Comparison of ENCODE assay signal across 8 mouse cellular contexts in genomic region chr15:8169266-8169746, GRCm38 (mm10). TPM values are rescaled to one million over a fixed set of nuclear protein-coding genes. Genes with fewer than 3 reads are reported as not detected.
DNase-seq lines count a peak whose midpoint lies in the region; ATAC-seq and TF ChIP-seq lines count a peak whose summit lies in the region.

No protein-coding gene starts in this region.

- ATAC-seq in embryonic facial prominence, embryonic 14.5 days (ENCODE audit: low read depth), result peak; percentile 76
- ATAC-seq in limb, embryonic 12.5 days (ENCODE audit: insufficient number of reproducible peaks, insufficient read depth, low FRiP score, low TSS enrichment, low read depth), result peak; percentile 80
- ATAC-seq in neural tube, embryonic 14.5 days (ENCODE audit: low read depth), result peak; percentile 77

- WGBS in embryonic facial prominence, embryonic 14.5 days, result under 1% methylated on average over 21 of the region's 25 CpGs
- under 1% methylated on average over 24 of the region's 25 CpGs for WGBS in limb, embryonic 12.5 days
- WGBS in neural tube, embryonic 14.5 days, result under 1% methylated on average over 25 of the region's 25 CpGs

- peak overlapping the region; percentile 97 for H3K27ac ChIP-seq in layer of hippocampus, adult 2 months
- H3K27ac ChIP-seq in embryonic facial prominence, embryonic 14.5 days (replicated peaks; ENCODE audit: low read depth, low read length), result peak overlapping the region; percentile 77
- peak overlapping the region; percentile 90 for H3K27ac ChIP-seq in limb, embryonic 12.5 days
- peak overlapping the region; percentile 93 for H3K27ac ChIP-seq in neural tube, embryonic 14.5 days (ENCODE audit: low read depth, low read length)

- peaks cover 5% of the 10 kb centered on the region; the same call in 1 of the 2 replicates for H3K4me1 ChIP-seq in embryonic facial prominence, embryonic 14.5 days (ENCODE audit: control insufficient read depth, insufficient read depth, low read length)
- peaks cover 6% of the 10 kb centered on the region for H3K4me1 ChIP-seq in limb, embryonic 12.5 days (replicated peaks)
- H3K4me1 ChIP-seq in neural tube, embryonic 14.5 days (ENCODE audit: control insufficient read depth, insufficient read depth, low read length), result no peaks in the 10 kb centered on the region; the same call in 1 of the 2 replicates

- TF ChIP-seq CTCF in layer of hippocampus, adult 2 months (conservative IDR thresholded peaks at IDR 0.05), result no peak

- peak overlapping the region; percentile 94 for H3K9ac ChIP-seq in embryonic facial prominence, embryonic 14.5 days (ENCODE audit: low read depth, low read length)
- peak overlapping the region; percentile 88 for H3K9ac ChIP-seq in limb, embryonic 12.5 days (replicated peaks)
- peak overlapping the region; percentile 96 for H3K9ac ChIP-seq in neural tube, embryonic 14.5 days (replicated peaks; ENCODE audit: low read depth, low read length)

- peak; percentile 13 to 48 for DNase-seq in layer of hippocampus, adult 2 months (ENCODE audit: low spot score in 2 of 2)
- no peak for DNase-seq in layer of hippocampus, adult 11-12 months (ENCODE audit: low spot score)
- DNase-seq in NIH3T3 (ENCODE audit: low read depth), result peak; percentile 53
- DNase-seq in embryonic facial prominence, embryonic 14.5 days (ENCODE audit: low spot score), result peak; percentile 41
- no peak for DNase-seq in urinary bladder, postnatal 10 days (ENCODE audit: low spot score)
- DNase-seq in ovary, postnatal 10 days (ENCODE audit: low spot score), result no peak

- no peaks in the 10 kb centered on the region for H3K27me3 ChIP-seq in embryonic facial prominence, embryonic 14.5 days (replicated peaks; ENCODE audit: control insufficient read depth, insufficient read depth, low read length)
- H3K27me3 ChIP-seq in limb, embryonic 12.5 days, result no peaks in the 10 kb centered on the region
- no peaks in the 10 kb centered on the region for H3K27me3 ChIP-seq in neural tube, embryonic 14.5 days (ENCODE audit: control insufficient read depth, insufficient read depth, low read length)

- H3K4me2 ChIP-seq in embryonic facial prominence, embryonic 14.5 days (ENCODE audit: low read depth, low read length), result peak overlapping the region; percentile 65
- peak overlapping the region; percentile 59 for H3K4me2 ChIP-seq in limb, embryonic 12.5 days
- H3K4me2 ChIP-seq in neural tube, embryonic 14.5 days (ENCODE audit: low read depth, low read length), result peak overlapping the region; percentile 58

- H3K36me3 ChIP-seq in embryonic facial prominence, embryonic 14.5 days (ENCODE audit: control insufficient read depth, insufficient read depth, low read length), result peaks cover 20% of the 10 kb centered on the region
- peaks cover 24% of the 10 kb centered on the region for H3K36me3 ChIP-seq in limb, embryonic 12.5 days
- H3K36me3 ChIP-seq in neural tube, embryonic 14.5 days (ENCODE audit: control insufficient read depth, insufficient read depth, low read length), result peaks cover 4% of the 10 kb centered on the region; the same call in 1 of the 2 replicates

- peak overlapping the region; percentile 100 for H3K4me3 ChIP-seq in layer of hippocampus, adult 2 months
- peak overlapping the region; percentile 98 for H3K4me3 ChIP-seq in embryonic facial prominence, embryonic 14.5 days (ENCODE audit: low read depth, low read length)
- H3K4me3 ChIP-seq in limb, embryonic 12.5 days (replicated peaks), result peak overlapping the region; percentile 67
- H3K4me3 ChIP-seq in neural tube, embryonic 14.5 days (ENCODE audit: low read depth, low read length), result peak overlapping the region; percentile 98

- H3K9me3 ChIP-seq in embryonic facial prominence, embryonic 14.5 days (ENCODE audit: control insufficient read depth, low read length), result no peaks in the 10 kb centered on the region
- H3K9me3 ChIP-seq in limb, embryonic 12.5 days, result peaks cover 4% of the 10 kb centered on the region; the same call in 1 of the 2 replicates
- no peaks in the 10 kb centered on the region for H3K9me3 ChIP-seq in neural tube, embryonic 14.5 days (ENCODE audit: control insufficient read depth, low read length)

RNA-seq across cellular contexts. Expression of gene Cplane1, which starts 0.4 kb away (rescaled TPM):
- 10 to 100 TPM; 31.7 to 34.5 TPM for total RNA-seq in layer of hippocampus, adult 2 months (2021)
- 9.4 and 13.3 TPM in 2 replicates for polyA plus RNA-seq in embryonic facial prominence, embryonic 14.5 days (2014; fragmentation: Nextera tagmentation; extraction: Ambion mirVana)
- polyA plus RNA-seq in limb, embryonic 12.5 days (2016; fragmentation: Nextera tagmentation; extraction: Ambion mirVana), result 14.0 and 16.7 TPM in 2 replicates
- polyA plus RNA-seq in neural tube, embryonic 14.5 days (2014; fragmentation: Nextera tagmentation; extraction: Ambion mirVana), result 25.7 and 34.8 TPM in 2 replicates

Comparison
In these comparisons a context has a peak if more than half of its experiments do, and no peak if none do; other contexts are left out.
1. DNase-seq: peak in layer of hippocampus, adult 2 months (2 of 2), NIH3T3 (single experiment) and embryonic facial prominence, embryonic 14.5 days (single experiment); none in layer of hippocampus, adult 11-12 months (single experiment), urinary bladder, postnatal 10 days (single experiment) and ovary, postnatal 10 days (single experiment).
2. Peak in every context shown above with its lines, with median percentiles within 50 percentile points of each other: H3K27ac ChIP-seq, H3K4me3 ChIP-seq, ATAC-seq, H3K4me2 ChIP-seq and H3K9ac ChIP-seq.